Mouse (Mus musculus): ENCODE results near the gene Klhdc8a. TPM values are rescaled to one million over a fixed set of nuclear protein-coding genes. Genes with fewer than 3 reads are reported as not detected.

Klhdc8a gene
- polyA plus RNA-seq, 1 experiment from 2014 or later = 4.0 TPM

DNA sequence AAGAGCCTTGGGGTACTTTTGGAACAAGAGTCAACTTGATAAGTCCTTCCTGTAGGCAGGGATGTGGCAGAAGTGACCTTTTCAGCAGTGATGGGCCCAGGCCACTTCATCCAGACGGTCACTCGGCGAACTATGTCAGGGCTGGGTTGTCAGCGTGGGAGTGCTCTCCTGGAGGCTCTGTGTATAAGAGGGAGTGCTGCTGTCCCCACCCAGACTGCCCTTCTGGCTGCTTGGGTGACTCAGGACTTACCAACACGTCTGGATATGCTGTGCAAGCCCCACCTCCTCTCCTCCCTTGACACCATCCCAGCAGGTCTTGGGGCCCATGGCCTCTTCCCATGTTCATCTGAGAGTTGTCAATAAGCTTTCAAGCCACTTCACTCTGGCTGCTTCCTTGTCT is 55.0 kb downstream of the Klhdc8a start:
- Histone ChIP-seq H3K9ac (no peak overlapping the region), H3K4me2 (replicated peaks) (no peak overlapping the region), H3K9me3 (no peaks in the 10 kb centered on the region), H3K36me3 (peaks cover 16% of the 10 kb centered on the region), H3K4me1 (peaks cover 6% of the 10 kb centered on the region), H3K27ac (no peak overlapping the region), H3K27me3 (replicated peaks) (no peaks in the 10 kb centered on the region), H3K4me3 (no peak overlapping the region)
- no peak for ATAC-seq (ENCODE audit: low FRiP score, low read depth)
- WGBS = 81% methylated on average over 5 of the region's 5 CpGs

DNA sequence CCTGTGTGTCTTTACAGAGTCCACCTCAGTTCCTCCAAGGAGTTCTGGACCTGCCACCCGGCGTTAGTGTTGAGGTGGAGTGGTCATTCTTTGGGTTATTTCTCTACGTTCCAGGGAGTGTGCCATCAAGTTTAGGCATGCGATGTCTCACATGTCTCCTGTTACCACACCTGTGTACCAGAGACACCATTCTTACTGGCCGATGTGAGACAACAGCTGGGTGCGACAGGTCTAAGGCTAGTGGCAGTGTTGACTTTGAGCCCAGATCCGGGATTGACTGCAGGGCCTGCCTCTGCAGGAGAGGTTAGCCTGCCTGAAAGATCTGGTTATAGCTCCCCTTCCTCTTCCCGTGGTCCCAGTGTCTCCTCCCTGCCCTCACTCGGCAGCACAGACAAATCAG is 55.8 kb downstream of the Klhdc8a start:
- Histone ChIP-seq H3K27me3 (replicated peaks) (no peaks in the 10 kb centered on the region), H3K9me3 (no peaks in the 10 kb centered on the region), H3K4me2 (replicated peaks) (no peak overlapping the region), H3K4me3 (no peak overlapping the region), H3K36me3 (peaks cover 24% of the 10 kb centered on the region), H3K27ac (no peak overlapping the region), H3K4me1 (peaks cover 6% of the 10 kb centered on the region), H3K9ac (no peak overlapping the region)
- ATAC-seq (ENCODE audit: low FRiP score, low read depth) = no peak
- 79% methylated on average over 9 of the region's 9 CpGs for WGBS

DNA sequence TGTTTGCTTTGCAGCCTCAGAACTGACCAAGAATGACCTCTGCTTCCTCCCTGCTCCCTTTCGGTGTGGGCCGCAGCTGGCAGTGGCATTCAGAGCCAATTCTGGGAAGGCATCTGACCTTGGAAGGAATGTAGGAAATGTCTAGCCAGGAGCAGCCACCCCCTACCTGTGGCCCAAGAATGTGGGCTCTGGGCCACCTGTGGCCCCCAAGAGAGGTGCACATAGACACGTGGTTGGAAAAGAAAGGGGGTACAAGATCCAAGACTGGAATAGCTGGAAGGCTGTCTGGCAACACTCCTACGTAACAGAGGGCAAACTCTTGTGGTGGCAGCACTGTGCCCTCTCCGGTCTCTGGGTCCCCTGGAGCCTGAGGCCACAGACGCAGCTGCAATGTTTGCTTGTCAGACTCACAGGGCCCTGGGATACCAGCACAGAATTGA is 56.8 kb downstream of the Klhdc8a start:
- H3K4me3 ChIP-seq = no peak overlapping the region
- 55% methylated on average over 6 of the region's 6 CpGs for WGBS
- H3K4me1 ChIP-seq = peaks cover 6% of the 10 kb centered on the region
- ATAC-seq (ENCODE audit: low FRiP score, low read depth) = peak; percentile 22; the same call in 1 of the 2 replicates
- H3K9me3 ChIP-seq = no peaks in the 10 kb centered on the region
- no peak overlapping the region for H3K4me2 ChIP-seq (replicated peaks)
- H3K36me3 ChIP-seq = peaks cover 34% of the 10 kb centered on the region
- H3K27me3 ChIP-seq (replicated peaks) = no peaks in the 10 kb centered on the region
- H3K27ac ChIP-seq = no peak overlapping the region
- H3K9ac ChIP-seq = peak overlapping the region; percentile 29; the same call in 1 of the 2 replicates

DNA sequence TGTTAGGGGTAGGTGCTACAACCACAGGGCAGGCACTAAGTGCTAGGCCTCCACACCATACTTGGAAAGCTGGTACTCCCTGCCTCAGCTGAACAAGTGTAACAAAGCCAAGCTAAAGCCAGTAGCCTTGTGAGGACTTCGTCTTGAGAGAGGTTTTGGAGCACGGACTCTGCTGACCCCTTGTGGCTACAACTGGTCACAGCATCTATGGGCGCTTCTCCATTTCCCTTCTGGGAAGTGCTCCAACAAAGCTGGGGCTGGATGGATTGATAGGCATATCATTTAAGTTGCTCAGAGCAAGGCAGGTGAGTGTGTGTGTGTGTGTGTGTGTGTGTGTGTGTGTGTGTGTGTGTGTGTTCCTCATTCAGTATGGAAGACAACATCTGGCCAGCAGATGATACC is 57.4 kb downstream of the Klhdc8a start:
- Histone ChIP-seq H3K4me3 (no peak overlapping the region), H3K9ac (no peak overlapping the region), H3K4me1 (peaks cover 6% of the 10 kb centered on the region), H3K27me3 (replicated peaks) (no peaks in the 10 kb centered on the region), H3K27ac (no peak overlapping the region), H3K4me2 (replicated peaks) (no peak overlapping the region), H3K36me3 (peaks cover 40% of the 10 kb centered on the region), H3K9me3 (no peaks in the 10 kb centered on the region)
- ATAC-seq (ENCODE audit: low FRiP score, low read depth) = peak; percentile 70
- under 1% methylated on average over 3 of the region's 3 CpGs for WGBS

DNA sequence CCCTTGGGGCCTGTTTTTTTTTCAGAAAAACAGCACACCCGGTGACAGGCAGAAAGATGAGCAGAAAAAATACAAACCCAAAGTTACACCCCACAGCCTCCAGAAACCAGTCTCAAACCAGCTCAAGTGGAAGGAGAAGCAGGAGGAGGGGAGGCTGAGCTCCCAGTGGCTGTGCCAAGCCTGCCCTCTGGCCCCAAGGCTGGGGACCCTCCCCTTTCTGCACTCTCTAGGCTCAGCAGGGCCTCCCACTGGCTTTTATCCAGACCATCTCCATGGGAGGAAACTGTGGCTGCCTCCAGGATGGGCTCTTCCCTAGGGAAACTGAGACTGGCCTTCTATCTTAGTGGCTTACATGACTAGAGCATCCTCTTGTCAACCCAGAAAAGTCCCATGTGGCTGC is 58.4 kb downstream of the Klhdc8a start:
- peaks cover 50% of the 10 kb centered on the region for H3K36me3 ChIP-seq
- no peak overlapping the region for H3K27ac ChIP-seq
- H3K27me3 ChIP-seq (replicated peaks) = no peaks in the 10 kb centered on the region
- no peak overlapping the region for H3K4me3 ChIP-seq
- 75% methylated on average over 1 of the region's 1 CpGs for WGBS
- H3K4me2 ChIP-seq (replicated peaks) = no peak overlapping the region
- no peaks in the 10 kb centered on the region for H3K9me3 ChIP-seq
- H3K9ac ChIP-seq = no peak overlapping the region
- ATAC-seq (ENCODE audit: low FRiP score, low read depth) = no peak
- H3K4me1 ChIP-seq = peaks cover 6% of the 10 kb centered on the region

Other genes with a start within 250 kb of the Klhdc8a start
- gene Mfsd4a, start 230.6 kb upstream of the Klhdc8a start, polyA plus RNA-seq (2016; fragmentation: Nextera tagmentation; extraction: Ambion mirVana) = 9.8 and 11.2 TPM in 2 replicates
- 0.74 and 0.84 TPM in 2 replicates for gene Cdk18, start 158.9 kb upstream of the Klhdc8a start, polyA plus RNA-seq (2016; fragmentation: Nextera tagmentation; extraction: Ambion mirVana)
- gene Lemd1, start 107.2 kb upstream of the Klhdc8a start, polyA plus RNA-seq (2016; fragmentation: Nextera tagmentation; extraction: Ambion mirVana) = 11.7 and 11.9 TPM in 2 replicates
- gene AC124108.1, start 107.2 kb upstream of the Klhdc8a start, polyA plus RNA-seq (2016; fragmentation: Nextera tagmentation; extraction: Ambion mirVana) = 3.0 and 3.7 TPM in 2 replicates
- 0.74 and 0.86 TPM in 2 replicates for gene Gm10188, start 68.9 kb upstream of the Klhdc8a start, polyA plus RNA-seq (2016; fragmentation: Nextera tagmentation; extraction: Ambion mirVana)
- gene Nuak2, start 17.5 kb downstream of the Klhdc8a start, polyA plus RNA-seq (2016; fragmentation: Nextera tagmentation; extraction: Ambion mirVana) = 21.8 and 22.8 TPM in 2 replicates
- gene Tmcc2, start 92.7 kb downstream of the Klhdc8a start, polyA plus RNA-seq (2016; fragmentation: Nextera tagmentation; extraction: Ambion mirVana) = 38.0 and 42.4 TPM in 2 replicates
- 12.3 and 12.6 TPM in 2 replicates for gene Dstyk, start 118.9 kb downstream of the Klhdc8a start, polyA plus RNA-seq (2016; fragmentation: Nextera tagmentation; extraction: Ambion mirVana)
- 53.8 and 54.0 TPM in 2 replicates for gene Rbbp5, start 178.7 kb downstream of the Klhdc8a start, polyA plus RNA-seq (2016; fragmentation: Nextera tagmentation; extraction: Ambion mirVana)
- 1.2 TPM in 2 replicates for gene Tmem81, start 207.6 kb downstream of the Klhdc8a start, polyA plus RNA-seq (2016; fragmentation: Nextera tagmentation; extraction: Ambion mirVana)
- gene Cntn2, start 244.6 kb downstream of the Klhdc8a start, polyA plus RNA-seq (2016; fragmentation: Nextera tagmentation; extraction: Ambion mirVana) = 82.3 and 104 TPM in 2 replicates